In genomic region chr5:127807419-127807818, GRCm38 (mm10) we compare ENCODE assay signal across 25 mouse cellular contexts.
"Had no signal": no experiment of that assay in that cellular context is flagged by ENCODE, and none has a peak within 500 bp of the region (broad histone marks: within the 10 kb centered on the region; RNA-seq: fewer than 3 reads in every experiment).

No protein-coding gene starts in this region.

- H3K27me3 ChIP-seq: heart, embryonic 13.5 days; heart, embryonic 15.5 days; hindbrain, embryonic 15.5 days; kidney, embryonic 15.5 days; limb, embryonic 13.5 days; limb, embryonic 15.5 days had no signal

- H3K4me2 ChIP-seq: heart, embryonic 11.5 days; heart, embryonic 13.5 days; heart, embryonic 15.5 days; hindbrain, embryonic 13.5 days; hindbrain, embryonic 15.5 days; kidney, embryonic 15.5 days; limb, embryonic 13.5 days; limb, embryonic 15.5 days had no signal

- H3K4me3 ChIP-seq: heart, adult 2 months; heart, embryonic 13.5 days; heart, embryonic 15.5 days; hindbrain, embryonic 13.5 days; hindbrain, embryonic 15.5 days; kidney, embryonic 15.5 days; limb, embryonic 13.5 days; limb, embryonic 15.5 days had no signal

- DNase-seq: gastrocnemius, postnatal 14 days; gastrocnemius, postnatal 36 days; heart, adult 11 months; heart, adult 2 months; heart, postnatal 14 days; heart, postnatal 36 days; kidney, adult 11 months; kidney, adult 2 months; kidney, adult 9 months; kidney, postnatal 14 days; kidney, postnatal 36 days; layer of hippocampus, adult 9-11 months; layer of hippocampus, postnatal 36 days; left cerebral cortex, postnatal 4 days had no signal

- H3K4me1 ChIP-seq: heart, embryonic 13.5 days; heart, embryonic 15.5 days; hindbrain, embryonic 13.5 days; hindbrain, embryonic 15.5 days; kidney, embryonic 15.5 days; limb, embryonic 13.5 days; limb, embryonic 15.5 days had no signal

- H3K36me3 ChIP-seq: heart, embryonic 13.5 days; heart, embryonic 15.5 days; hindbrain, embryonic 13.5 days; hindbrain, embryonic 15.5 days; kidney, embryonic 15.5 days; limb, embryonic 13.5 days; limb, embryonic 15.5 days had no signal

- H3K9ac ChIP-seq: heart, embryonic 13.5 days; heart, embryonic 15.5 days; hindbrain, embryonic 13.5 days; hindbrain, embryonic 15.5 days; kidney, embryonic 15.5 days; limb, embryonic 13.5 days; limb, embryonic 15.5 days had no signal

- H3K9me3 ChIP-seq: heart, embryonic 13.5 days; heart, embryonic 15.5 days; hindbrain, embryonic 13.5 days; hindbrain, embryonic 15.5 days; kidney, embryonic 15.5 days; limb, embryonic 13.5 days; limb, embryonic 15.5 days had no signal

- H3K27ac ChIP-seq: heart, adult 2 months; heart, embryonic 13.5 days; heart, embryonic 15.5 days; hindbrain, embryonic 13.5 days; hindbrain, embryonic 15.5 days; hindbrain, postnatal 0 days; kidney, embryonic 15.5 days; kidney, postnatal 0 days; limb, embryonic 13.5 days; limb, embryonic 15.5 days had no signal

- ATAC-seq: hindbrain, postnatal 0 days; intestine, embryonic 16.5 days had no signal
